Mouse (Mus musculus): ENCODE measurements around the gene Nup214. TPM values are rescaled to one million over a fixed set of nuclear protein-coding genes. Genes with fewer than 3 reads are reported as not detected.
A peak's percentile ranks its signal among the peaks of the same experiment; 100 is the strongest.

The Nup214 gene
- polyA plus RNA-seq (2012; rRNA removed) = 33.2 and 44.4 TPM in 2 replicates

DNA sequence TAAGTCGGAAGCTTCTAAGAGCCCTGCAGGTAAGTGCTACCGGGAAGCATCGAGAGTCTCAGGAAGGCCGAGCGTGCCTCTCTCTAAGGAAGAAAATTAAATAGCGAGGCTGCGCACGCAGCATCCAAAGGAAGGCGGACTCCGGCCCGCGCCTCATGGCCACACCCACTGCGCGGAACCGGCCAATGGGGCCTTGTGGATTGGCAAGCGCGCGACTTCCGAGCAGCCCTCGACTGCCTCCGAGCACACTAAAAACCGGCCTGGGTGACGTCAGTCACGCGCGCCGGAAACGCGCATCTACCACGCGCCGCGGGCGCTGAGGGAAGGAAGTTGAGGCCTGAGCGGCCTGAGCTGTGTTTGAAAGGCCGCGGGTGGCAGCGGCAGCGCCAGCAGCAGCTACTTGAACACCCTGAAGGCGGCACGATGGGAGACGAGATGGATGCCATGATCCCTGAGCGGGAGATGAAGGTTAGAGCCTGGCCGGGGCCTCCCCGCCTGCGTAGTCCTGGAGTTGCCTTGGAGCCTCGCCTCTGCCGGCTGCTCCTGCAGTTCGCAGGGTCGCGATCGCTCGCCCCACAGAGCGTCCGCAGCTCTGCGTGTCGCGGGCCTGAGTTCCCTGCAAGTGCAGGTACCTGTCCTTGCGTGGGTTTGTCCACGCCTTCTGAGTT is at the start of gene Nup214:
Gene Nup214, plus strand, starts transcription at position 296 of the 668 bp plus-strand sequence.
- peak; percentile 97 to 100 for DNase-seq (ENCODE audit: extremely low spot score in 1 of 2, low spot score in 1 of 2)

DNA sequence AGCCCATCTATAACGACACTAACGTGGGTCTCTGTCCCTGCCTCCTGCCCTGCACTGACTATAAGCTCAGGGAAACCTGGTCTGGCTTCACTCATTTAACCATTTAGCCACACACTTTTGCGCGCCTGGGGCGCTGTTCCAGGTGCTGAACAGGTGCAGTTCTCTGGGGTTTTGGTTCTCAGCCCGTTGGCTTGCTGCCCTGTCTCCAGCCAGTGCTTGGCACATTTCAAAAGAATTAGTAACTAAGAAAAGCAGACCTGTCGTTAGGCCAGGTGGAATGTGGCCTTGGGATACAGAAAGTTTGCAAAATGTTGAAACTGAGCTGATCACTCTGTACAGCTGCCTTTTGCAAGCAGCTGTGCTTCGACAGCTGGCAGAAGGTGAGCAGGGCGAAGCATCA is 49.4 kb upstream of the Nup214 start:
- DNase-seq (ENCODE audit: extremely low spot score in 1 of 2, low spot score in 1 of 2) = no peak

DNA sequence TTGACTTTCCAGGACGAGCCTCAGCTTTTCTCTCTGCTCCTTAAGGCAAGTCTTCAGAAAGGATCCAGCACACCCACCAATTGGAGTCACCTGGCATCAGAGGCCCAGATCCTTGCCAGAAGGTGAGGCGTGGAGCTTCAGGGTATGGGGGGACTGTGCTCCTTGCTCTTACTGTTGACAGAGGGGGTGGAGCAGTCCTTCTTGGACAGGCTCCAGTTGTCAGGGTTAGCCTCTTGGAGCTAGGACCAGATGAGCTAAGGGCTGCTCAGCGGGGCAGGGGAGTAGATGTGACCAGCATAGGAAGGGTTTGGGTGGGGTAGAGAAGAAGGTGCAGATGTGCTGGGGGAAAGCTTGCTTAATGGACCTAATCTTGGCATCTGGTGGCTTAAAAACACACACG is 48.3 kb upstream of the Nup214 start:
- DNase-seq (ENCODE audit: extremely low spot score in 1 of 2, low spot score in 1 of 2) = no peak

DNA sequence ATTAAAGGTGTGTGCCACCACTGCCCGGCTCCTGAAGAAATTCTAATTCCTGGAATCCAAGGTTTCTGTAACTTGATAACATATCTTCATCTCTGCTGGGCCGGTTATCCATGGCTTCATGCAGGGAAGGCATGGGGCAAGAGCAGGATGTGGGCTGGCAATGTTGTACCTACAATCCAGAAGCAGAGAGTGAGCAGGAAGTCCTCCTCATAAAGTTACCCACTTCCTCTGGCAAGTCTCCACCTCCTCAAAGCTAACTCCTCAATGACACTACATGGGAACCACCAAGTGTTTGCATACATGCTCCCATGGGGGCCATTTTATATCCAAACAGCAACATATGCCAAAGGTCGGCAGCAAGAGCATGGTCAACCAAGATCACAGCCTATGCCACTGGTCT is 44.6 kb upstream of the Nup214 start:
- DNase-seq (ENCODE audit: extremely low spot score in 1 of 2, low spot score in 1 of 2) = no peak

DNA sequence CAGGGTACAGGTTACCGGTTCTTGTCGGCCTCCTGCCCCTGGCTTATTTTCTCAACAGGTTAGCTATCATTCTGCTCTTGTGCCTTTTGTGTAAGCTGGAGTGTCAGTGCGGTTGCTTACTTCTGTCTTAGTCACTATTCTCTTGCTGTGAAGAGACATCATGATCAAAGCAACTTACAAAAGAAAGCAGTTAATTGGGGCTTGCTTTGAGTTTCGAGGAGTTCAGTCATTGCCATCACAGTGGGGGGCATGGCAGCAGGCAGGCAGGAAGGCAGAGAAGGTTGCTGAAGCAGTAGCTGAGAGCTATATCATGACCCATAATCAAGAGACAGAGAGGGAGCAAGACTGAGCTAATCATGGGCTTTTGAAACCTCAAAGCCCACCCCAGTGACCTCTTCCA is 39.7 kb upstream of the Nup214 start:
- DNase-seq (ENCODE audit: extremely low spot score in 1 of 2, low spot score in 1 of 2) = no peak

DNA sequence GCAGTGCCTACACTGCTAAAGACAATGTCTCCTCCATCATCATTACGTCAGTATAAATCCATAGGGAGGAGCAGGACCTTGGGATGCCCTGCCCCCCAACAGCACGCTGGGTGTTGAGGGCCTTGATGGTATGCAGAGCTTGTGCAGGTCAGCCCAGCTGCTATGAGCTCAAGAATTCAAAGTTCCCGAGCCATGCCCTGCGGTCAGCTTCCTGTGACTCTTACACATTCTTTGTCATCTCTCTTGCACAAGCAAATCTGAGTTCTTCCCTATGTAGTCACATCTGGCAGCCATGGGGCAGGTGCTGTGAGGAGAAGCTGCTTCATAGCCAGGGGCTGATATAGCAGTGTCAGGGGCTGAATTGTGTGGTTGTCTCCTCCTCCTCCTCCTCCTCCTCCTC is 39.2 kb upstream of the Nup214 start:
- no peak for DNase-seq (ENCODE audit: extremely low spot score in 1 of 2, low spot score in 1 of 2)

DNA sequence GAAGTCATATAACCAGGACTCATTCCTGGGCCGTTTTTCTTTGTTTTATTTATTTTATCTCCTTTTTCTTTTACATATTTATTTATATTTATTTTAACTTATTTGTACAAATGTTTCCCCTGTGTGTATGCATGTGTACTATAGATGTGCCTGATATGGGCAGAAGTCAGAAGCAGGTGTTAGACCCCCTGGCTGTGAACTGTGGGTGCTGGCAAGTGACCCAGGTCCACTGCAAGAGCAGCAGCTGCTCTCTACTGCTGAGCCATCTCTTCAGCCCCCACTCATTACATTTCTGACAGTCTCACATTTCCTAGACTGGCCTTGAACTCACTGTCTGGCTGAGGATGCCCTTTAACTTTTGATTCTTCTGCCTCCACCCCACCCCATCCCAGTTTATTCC is 35.9 kb upstream of the Nup214 start:
- DNase-seq (ENCODE audit: extremely low spot score in 1 of 2, low spot score in 1 of 2) = no peak

DNA sequence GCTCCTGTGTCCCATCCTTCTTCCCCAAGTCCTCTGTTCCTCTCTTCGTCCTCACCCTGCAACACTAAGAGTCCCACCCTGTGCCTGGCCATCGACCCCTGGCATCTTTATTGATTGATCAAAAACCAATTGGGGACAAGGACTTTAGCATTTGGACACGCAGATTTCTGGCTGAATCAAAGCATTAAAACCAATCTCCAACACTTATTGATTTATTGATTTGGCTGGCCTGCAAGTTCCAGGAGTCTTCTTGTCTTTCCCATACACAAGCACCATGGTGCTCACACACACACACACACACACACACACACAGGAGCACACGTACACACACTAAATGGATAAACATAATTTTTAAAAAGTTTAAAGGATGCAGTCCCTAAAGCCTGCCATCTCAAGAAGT is 31.2 kb upstream of the Nup214 start:
- DNase-seq (ENCODE audit: extremely low spot score in 1 of 2, low spot score in 1 of 2) = no peak

DNA sequence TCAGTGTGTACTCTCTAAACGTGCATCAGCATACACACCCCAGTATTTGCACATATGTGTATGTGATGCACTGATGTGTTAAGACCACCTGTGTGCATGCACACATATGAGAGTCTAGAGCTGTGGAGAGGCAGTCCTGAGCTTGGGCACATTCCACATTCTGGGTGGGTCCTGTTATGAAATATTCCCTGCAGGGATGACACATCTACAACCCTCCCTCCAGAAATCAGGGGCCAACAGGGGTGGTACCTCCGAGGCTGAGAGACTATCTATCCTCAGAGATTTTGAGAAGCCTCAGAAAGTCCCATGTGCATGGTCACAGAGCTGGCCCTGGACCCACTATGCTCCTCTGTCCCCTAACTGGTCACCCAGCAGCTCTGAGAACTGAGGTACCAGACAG is 28.7 kb upstream of the Nup214 start:
- DNase-seq (ENCODE audit: extremely low spot score in 1 of 2, low spot score in 1 of 2) = no peak

DNA sequence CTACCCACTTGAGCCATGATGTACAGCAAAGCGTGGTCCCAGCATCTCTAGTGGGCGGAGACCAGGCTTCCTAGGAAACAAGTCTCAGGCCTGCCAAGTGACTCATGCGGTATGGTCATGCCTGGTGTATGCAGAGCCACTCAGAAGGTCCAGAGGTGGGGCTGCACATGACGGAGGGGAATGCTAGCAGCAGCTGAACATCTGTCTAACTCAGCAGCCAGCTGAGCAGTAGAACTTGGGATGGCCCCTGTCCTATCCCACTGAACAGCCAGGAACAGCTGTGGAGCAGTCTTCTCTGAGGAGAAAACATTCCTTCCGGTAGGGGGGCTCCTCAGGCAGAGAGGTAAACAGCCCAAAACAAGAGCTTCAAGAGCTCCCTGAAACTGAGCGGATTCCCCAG is 25.8 kb upstream of the Nup214 start:
- no peak for DNase-seq (ENCODE audit: extremely low spot score in 1 of 2, low spot score in 1 of 2)

DNA sequence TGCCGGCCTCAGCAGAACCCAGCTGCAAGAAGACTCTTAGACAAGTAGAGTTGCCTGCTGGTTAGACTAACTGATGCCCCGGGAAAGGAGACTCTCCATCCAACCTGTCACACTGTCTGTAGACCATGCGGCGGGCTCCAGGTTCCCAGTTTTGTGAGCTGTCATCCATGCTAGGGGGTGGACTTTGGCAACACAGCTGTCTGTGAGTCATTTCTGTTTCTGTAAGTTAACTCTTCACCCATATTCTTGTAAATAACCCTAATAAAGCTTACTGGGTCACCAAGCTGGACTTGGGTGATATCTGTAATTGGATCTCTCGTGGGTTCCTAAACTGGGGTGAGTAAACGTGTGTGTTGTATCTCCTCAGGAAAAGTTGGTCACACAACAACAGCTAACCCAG is 25.4 kb upstream of the Nup214 start:
- DNase-seq (ENCODE audit: extremely low spot score in 1 of 2, low spot score in 1 of 2) = no peak

DNA sequence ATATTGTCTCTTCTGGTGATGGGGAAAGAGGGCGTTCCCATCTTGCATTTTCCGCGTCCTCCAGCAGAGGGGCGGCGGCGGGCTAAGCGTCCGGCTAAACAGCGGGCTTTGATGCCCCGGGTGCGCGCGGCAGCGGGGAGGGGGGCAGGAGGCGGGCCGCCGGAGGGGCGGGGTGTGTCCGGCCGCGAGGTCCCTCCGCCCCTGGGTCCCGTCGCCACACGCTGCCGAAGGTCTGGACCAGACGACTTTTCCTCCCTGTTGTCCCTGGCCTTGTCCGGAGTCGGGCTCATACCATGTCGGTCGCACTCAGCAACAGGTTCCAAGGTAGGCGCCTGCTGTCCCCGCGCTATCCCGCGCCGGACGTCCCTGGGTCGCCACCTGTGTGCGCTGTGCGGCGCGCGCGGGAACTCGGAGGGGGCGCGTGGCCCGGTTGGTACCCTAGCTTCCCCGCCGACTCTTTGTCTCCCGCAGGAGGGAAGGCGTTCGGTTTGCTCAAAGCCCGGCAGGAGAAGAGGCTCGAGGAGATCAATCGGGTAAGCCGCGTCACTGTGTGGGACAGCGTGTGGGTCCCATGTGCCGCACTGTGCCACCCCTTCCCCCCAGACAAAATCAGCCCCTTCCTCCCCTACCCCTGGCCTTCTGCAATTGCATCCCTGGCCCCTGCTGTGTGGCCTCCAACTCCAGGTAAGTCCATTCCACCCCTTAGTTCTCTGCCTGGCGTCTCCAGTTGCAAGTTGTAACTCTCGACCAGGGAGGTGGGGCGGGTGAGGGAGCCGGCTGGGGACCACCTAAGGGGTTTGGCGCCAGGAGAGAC is 24.0 kb upstream of the Nup214 start, which contains the start of gene Aif1l:
Gene Aif1l, plus strand, starts transcription at position 82 of the 814 bp plus-strand sequence.
- peak in 1 of 2 experiments; percentile 19 for DNase-seq (ENCODE audit: extremely low spot score in 1 of 2, low spot score in 1 of 2)

DNA sequence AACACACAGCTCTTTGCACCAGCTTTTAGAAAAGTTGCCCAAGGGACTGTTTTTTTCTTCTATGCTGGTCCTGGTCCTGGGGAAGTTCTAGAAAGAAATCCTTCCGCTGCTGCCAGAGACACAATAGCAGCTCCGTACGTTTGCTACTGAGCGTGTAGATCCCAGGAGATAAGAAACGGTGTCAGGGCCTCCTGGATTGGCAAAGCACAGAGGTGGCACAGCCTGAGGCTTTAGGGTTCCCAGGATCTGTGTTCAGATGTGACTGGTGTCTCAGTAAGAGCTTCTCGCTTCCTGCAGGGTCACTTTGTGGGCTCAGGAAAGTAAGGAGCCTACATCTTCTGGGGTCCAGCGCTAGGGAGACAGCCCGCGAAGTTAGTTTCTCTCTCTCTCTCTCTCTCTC is 23.3 kb upstream of the Nup214 start:
- no peak for DNase-seq (ENCODE audit: extremely low spot score in 1 of 2, low spot score in 1 of 2)

DNA sequence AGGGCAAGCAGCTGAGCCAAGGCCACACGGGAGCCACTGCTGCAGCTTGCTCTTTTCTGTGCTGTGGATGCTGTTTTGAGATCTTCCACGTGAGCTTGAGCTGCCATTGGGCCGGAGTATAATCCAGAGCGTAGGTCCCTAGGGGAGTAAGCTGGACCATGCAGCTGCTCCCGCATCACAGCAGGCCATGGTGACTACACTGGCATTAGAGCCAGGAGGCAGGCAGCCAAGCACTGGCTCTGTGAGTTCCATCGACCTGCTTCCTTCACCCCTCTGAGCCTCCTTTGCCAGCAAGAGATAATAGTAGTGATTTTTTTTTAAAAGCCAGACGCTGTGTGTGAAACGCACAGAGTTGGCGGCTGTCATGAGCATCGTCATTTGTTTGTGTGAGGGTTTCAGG is 22.0 kb upstream of the Nup214 start:
- no peak for DNase-seq (ENCODE audit: extremely low spot score in 1 of 2, low spot score in 1 of 2)

DNA sequence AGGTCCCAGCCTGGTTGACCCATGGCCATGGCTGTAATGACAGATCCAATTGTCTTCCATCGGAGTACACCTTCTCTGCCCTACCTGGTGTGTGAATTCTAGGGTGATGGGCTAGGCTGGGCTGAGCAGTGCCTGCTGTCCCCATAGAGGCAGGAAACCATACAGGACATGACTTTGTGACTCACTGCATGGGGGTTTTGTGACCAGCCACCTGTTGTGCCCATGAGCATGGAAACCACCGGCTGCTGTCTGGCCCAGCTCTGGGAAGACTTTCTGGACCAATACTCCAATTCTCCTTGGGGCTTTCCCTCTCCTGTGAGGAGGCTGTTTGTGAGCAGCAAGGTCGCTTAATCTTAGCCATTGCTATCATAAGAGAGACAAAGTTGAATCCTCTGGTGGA is 21.5 kb upstream of the Nup214 start:
- no peak for DNase-seq (ENCODE audit: extremely low spot score in 1 of 2, low spot score in 1 of 2)

DNA sequence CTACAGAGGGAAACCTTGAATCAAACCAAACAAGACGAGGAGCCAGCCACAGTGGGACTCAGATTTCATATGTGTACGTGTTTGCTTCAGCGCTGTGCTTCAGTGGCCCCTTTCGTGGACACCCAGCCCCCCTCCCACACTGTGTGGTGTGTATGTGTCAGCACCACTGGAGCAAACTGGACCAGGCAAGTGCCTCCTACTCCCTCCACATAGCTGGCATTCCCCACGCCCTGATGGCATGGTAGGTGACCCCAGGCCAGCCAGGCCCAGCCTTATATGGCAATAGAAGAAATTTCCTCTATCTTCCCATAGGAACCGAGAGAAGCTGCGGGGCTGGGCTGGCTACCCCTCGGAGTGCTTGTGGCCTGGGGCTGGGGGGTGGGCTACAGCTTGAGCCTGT is 20.5 kb upstream of the Nup214 start:
- no peak for DNase-seq (ENCODE audit: extremely low spot score in 1 of 2, low spot score in 1 of 2)

DNA sequence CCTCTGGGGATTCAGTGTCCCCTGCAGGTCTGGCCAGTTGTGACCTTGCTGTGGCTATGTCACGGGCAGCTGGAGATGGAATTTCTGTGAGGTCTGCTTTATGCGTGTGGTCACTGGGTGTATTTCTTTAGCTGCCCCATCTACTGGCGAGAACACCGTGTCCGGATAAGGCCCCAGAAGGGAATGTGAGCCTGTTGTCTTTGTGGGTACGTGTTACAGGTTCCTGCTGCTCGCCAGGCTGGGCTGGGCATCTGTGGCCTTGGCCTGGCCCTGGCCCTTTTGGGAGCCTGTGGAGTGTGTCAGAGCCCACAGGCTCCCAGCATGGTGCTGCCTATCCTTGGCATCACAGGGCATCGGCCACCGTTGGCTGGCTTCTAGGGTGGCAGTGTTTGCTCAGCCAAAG is 19.5 kb upstream of the Nup214 start:
- DNase-seq (ENCODE audit: extremely low spot score in 1 of 2, low spot score in 1 of 2) = no peak

DNA sequence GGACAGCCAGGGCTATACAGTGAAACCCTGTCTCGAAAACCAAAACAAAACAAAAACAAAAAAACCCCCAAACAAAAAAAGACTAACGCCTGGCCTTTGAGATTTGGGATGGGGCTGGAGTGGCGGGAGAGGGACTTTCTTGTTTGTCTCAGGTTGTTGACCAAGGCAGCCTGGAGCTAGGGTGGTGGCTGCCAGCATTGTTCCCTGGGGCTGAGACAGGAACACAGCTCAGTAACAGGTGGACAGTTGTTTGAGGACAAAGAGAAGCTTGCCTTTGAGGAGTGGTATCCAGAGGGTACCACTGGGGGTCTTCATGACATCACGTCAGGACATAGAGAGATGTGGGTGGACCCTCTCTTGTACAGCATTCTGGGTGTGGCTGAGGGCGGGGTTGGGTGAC is 18.6 kb upstream of the Nup214 start:
- DNase-seq (ENCODE audit: extremely low spot score in 1 of 2, low spot score in 1 of 2) = no peak

DNA sequence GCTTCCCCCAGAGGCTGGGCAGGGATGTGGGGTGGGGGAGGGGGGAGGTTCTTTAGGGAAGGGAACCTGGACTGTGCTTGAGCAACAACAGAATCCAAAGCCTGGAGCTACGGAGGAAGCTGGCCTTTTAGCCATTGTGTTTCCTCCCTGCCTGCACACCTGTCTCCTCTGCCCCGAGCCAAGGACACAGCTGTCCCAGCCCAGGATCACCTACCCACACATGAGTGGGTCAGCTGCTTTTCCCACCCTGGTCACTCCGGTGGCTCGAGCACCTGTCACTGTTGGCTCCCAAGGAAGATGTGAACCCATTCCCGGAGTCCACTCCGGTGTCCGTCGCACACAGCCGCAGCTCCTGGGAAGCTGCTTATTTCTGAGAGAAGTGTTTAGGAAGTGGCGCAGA is 17.0 kb upstream of the Nup214 start:
- DNase-seq (ENCODE audit: extremely low spot score in 1 of 2, low spot score in 1 of 2) = no peak

DNA sequence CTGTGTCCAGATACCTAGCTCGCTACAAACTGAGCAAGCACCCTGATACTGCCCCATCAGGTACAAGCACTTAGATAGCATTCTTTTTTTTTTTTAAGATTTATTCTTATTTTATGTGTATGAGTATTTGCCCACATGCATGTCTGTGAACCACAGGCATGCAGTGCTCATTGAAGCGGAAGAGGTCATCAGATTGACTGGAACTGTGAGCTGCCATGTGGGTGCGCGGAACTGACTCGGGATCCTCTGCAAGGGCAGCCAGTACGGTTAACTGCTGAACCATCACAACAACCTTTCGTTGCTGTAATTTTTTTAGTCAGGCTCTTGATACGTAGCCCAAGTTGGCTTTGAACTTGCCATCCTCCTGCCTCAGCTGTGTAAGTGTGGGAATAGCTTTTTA is 13.2 kb upstream of the Nup214 start:
- no peak for DNase-seq (ENCODE audit: extremely low spot score in 1 of 2, low spot score in 1 of 2)

DNA sequence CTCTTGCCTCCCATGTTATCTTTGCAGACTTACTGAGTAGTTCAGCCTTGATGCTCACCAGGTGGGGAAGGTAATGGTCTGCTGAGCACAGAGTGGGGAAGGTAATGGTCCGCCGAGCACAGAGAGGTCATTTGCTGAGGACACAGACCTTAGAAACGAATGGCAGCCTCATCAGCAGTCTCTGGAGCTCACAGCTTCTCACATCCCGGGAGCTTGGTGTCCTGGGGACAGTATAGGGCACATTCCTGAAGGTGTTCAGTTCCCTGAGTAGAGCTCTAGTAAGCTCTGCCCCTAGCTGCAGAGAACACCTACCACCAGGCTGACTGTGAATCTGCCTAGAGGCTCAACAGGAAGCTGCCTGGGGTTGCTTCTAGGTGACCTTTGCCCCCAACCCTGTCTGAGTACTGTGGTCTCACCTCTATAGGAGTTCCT is 12.4 kb upstream of the Nup214 start:
- DNase-seq (ENCODE audit: extremely low spot score in 1 of 2, low spot score in 1 of 2) = no peak
